Mouse (Mus musculus) R1 (cell line): ENCODE results near the gene Aurka.

ENCODE experiments used
- DNase-seq: peaks from one replicate; pipeline ENCODE4 v3.0.0-alpha.2; 2018; ENCODE audit warnings: low read depth, low spot score

The Aurka gene

GRCm38 (mm10) chr2:172370411-172371223, at the start of gene Aurka, which contains the start of gene Cstf1:
TSS of gene Aurka (minus strand) at chr2:172370535.
TSS of gene Cstf1 (plus strand) at chr2:172370681.
- DNase-seq: peak; percentile 98

- DNase-seq: no peak
These were observed 47.9 kb upstream of the Aurka start for GRCm38 (mm10) chr2:172418208-172418607.

- DNase-seq: no peak
These were observed 46.5 kb upstream of the Aurka start for GRCm38 (mm10) chr2:172416876-172417275.

- DNase-seq: no peak
These were observed 45.9 kb upstream of the Aurka start for GRCm38 (mm10) chr2:172416218-172416617.

DNA sequence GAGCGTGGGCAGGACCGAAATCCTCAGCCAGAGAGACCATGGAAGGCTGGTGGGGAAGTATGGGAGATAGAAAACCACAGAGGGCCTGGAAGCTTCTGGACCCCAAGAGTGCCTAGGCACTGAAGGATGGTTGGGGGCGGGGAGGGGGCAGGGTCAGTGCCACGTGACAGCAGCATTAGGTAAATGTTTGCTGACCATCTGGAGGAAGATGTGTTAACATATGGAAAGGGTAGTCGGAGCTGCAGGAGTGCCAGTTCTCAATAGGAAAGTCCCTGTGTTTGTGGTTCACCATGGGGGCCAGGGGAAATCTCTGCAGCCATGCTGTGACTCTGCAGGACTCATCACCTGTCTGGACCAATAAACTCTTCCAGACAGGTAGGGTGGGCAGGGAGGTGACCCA, 43.6 kb upstream of the Aurka start:
- DNase-seq: no peak

DNA sequence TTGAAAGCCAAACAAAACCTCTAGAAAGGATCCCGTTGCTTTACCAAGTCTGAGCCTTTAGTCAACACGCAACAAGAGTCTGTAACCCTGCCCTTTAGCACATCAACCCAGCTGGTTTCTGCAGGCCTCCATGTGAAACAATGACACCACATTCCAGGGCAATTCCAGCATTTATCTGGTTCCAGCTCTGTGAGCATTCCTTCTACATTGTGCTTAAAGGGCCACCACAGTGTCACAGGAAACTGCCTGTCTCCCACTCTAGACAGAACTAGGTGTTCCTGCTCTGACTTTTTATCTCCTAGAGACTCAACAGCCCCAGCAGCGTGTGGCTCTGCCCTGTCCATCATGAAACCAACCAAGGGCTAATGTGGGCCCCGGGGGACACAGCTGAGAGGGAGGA, 42.9 kb upstream of the Aurka start:
- peak; percentile 33 for DNase-seq

DNA sequence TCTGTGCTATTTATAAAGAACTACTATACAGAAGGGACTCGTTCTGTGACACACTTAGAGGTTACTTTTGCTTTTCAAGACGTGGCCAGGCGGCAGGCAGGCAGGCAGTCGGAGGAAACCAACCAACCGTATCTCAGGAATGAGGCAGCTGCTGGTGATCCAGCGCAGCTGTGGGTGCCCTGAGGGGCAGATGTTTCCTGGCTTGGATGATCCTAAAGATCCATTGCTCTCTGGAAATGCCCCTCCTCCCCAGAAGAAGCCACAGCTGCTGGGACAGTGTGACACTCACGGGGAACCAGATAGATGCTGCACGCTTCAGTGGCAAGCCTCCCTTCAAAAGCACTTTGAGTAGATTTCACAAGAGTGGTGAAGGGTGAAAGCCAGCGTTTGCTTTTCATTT, 42.1 kb upstream of the Aurka start:
- no peak for DNase-seq

DNA sequence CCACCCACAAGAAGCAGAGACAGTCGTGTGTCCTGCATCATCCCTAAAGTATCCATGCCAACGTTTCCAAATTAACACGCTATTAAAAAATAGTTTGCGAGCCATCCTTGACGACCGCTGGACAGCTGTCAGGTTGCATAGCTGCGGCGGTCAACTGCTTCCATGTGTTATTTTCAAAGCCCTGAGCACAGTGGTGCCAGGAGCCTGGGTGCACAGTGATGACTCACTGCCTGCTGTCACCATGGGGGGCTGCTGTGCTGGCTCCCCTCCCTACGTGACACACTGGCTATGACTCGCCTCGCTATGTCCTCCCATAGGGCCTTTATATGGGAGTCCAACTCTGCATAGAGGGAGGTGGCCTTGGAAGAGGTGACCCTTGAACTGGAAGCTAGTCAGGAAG, 40.8 kb upstream of the Aurka start:
- DNase-seq: no peak

DNA sequence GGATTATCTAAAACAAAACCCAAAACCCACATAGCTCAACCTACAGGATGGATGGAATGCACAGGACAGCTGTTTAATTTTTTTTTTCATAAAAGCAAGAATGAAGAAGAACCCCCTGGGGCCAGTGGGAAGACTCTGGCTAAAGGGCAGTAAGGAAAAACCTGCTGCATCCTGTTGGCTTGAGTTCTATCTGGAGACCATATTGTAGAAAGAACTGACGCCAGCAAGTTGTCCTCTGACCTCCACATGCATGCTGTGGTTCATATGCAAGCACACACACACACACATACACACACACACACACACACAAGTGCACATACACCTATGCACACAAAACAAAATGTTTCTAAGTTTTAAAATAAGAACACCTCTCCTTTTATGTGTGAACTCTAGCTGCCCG, 40.4 kb upstream of the Aurka start:
- no peak for DNase-seq

GRCm38 (mm10) chr2:172407499-172407898, 37.2 kb upstream of the Aurka start:
- DNase-seq: no peak

DNA sequence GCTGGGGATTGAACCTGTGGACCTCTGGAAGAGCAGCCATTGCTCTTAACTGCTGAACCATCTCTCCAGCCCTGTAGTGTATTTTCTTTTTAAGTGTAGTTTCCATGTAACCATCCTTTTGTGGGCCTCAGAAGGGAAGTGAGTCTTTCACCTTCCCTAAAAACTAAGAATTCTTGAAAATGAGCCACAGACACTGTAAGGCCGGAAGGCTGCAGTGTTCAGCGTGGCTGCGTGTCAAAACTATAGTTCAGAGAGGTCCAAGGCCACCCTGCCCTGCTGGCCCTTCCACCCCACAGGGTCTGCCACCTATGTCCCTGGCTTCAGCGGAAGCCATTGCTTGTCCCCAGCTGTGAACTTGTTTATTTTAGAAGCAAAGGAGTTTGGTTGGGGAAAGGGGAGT, 35.8 kb upstream of the Aurka start:
- DNase-seq: no peak

GRCm38 (mm10) chr2:172405011-172405410, 34.7 kb upstream of the Aurka start:
- no peak for DNase-seq

GRCm38 (mm10) chr2:172404239-172404638, 33.9 kb upstream of the Aurka start:
- DNase-seq: peak; percentile 52

DNA sequence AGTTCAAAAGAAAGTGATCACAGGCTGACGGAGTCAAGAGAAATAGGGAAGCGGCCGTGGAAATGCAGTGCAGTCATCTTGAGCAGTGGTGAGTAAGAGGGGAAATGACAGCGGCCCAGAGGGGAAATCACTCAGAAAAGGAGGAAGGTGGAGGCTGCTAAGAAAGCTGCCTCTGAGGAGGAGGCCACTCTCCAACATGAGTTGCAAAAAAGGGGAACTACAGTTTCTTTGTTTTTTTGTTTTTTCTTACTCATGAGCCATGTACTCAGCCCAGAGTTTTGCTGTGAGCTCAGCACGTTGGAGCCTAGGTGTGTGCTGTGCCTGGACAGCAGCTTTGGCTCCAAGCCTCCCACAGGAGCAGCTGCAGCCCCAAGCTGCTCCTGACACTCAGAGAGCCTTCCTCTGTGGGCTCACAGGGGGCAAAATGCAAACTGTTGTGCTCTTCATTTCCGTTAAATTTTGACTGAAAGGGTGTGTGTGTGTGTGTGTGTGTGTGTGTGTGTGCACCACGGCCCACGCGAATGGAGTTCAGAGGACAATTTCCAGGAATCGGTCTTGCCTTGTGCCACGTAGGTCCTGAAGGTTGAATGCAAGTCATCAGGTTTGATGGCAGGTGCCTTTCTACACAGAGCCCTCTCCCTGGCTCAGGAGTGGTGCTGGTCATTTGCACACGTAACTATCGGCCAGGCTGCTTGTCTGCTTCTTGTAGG, 30.9 kb upstream of the Aurka start:
- DNase-seq: no peak

- DNase-seq: peak; percentile 89
These were observed 29.6 kb upstream of the Aurka start for GRCm38 (mm10) chr2:172399901-172400300.

DNA sequence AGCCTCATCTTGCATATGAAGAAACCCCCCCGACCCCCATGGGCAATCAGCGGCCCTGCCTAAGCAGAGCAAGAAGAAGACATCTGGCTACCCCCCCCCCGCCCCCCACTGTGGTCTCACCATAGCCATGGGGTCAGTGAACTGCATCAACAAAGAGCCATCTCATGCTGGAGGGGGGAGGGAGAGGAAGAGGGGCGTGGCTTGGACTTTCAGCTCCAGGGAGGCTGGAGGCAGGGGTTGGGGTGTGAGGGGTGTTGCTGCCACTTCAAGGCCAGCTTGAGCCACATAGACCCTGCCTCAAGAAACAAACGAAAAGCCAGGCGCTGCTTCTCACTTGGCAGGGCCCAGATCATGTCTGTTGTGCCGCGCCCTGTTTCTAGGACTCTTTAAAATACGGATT, 25.6 kb upstream of the Aurka start:
- DNase-seq: peak; percentile 72

GRCm38 (mm10) chr2:172394671-172395070, 24.3 kb upstream of the Aurka start:
- DNase-seq: no peak

GRCm38 (mm10) chr2:172394052-172394392, 23.7 kb upstream of the Aurka start:
- no peak for DNase-seq

- peak; percentile 96 for DNase-seq
These were observed 23.2 kb upstream of the Aurka start, which contains the start of gene Cass4 for GRCm38 (mm10) chr2:172393391-172394051. TSS of gene Cass4 (plus strand) at chr2:172393794.

DNA sequence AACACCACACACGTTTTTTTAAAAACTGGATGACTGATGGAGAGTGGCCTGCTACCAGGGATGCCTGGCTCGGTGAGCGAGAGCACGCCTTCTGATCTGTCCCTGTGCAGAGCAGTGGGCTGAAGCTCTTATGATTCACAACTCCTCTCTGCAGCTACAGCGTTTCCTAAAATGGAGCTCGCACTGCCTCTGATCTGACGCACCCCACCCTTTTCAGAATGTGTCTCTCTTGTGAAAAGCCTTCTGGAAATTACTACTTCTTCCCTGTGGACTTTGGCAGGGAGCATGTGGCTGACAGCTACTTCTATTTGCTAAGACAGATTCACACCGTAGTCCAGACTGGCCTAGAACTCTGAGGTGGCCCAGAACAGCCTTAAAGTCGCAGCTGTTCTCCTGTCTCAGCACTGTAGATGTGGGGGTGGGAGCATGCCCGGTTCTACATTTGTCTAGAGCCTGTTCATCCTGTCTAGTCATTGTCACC, 21.7 kb upstream of the Aurka start:
- no peak for DNase-seq

DNA sequence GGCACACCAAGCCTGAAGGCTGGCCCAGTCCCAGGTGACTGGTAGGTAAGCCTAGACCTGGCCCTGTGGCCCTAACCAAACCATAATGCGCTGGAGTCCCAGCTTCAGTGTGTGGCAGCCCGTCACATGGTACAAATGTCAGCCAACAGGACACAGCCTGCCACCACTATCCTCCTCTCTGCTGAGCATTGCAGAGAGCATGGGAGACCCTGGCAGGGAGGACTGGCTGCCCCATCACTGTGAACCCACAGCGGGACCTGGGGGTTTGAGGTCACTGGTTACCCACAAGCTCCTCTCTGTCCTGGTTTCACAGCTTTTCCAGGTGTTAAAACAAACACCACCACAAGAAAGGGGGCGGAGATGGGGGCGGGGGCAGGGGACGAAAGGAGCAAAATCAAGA, 20.0 kb upstream of the Aurka start:
- no peak for DNase-seq

- no peak for DNase-seq
These were observed 14.4 kb upstream of the Aurka start for GRCm38 (mm10) chr2:172384715-172385114.
